Mouse (Mus musculus) thymus, adult 2 months (tissue): ENCODE results near the gene Ino80d.

Source experiments
- CTCF ChIP-seq: fragments of 200-500 bp; IDR thresholded peaks from 2 replicates; pipeline ENCODE4 v1.5.1; 2012; ENCODE audit warnings: mild to moderate bottlenecking, control low read depth, low read length, moderate library complexity, borderline replicate concordance; ENCODE audit not compliant: control insufficient read depth, poor library complexity, insufficient read depth; ENCODE audit errors: extremely low read depth
- POLR2A ChIP-seq: fragments of 200-500 bp; IDR thresholded peaks from 2 replicates; pipeline ENCODE4 v1.6.1; 2012; ENCODE audit warnings: mild to moderate bottlenecking, low read length, control low read depth, moderate library complexity; ENCODE audit not compliant: control insufficient read depth, poor library complexity, insufficient read depth; ENCODE audit errors: extremely low read depth

GRCm38 (mm10) chr1:63112865-63113261 is 1.6 kb downstream of the Ino80d start:
- TF ChIP-seq CTCF (no peak), POLR2A (no peak)
